Mouse (Mus musculus) brown adipose tissue, adult 24 weeks (tissue): ENCODE measurements around the gene Gm38392. TPM values are rescaled to one million over a fixed set of nuclear protein-coding genes. Genes with fewer than 3 reads are reported as not detected.

Experiments
- H3K27ac ChIP-seq: fragments of 200-500 bp; replicated peaks from 2 replicates; pipeline ENCODE4 v1.5.1; 2012; ENCODE audit warnings: low read depth, mild to moderate bottlenecking, low read length
- H3K4me1 ChIP-seq: fragments of 200-500 bp; 2 replicates; pipeline ENCODE4 v1.6.1; 2012; ENCODE audit warnings: low read length, mixed read lengths; ENCODE audit not compliant: control insufficient read depth, insufficient read depth, insufficient read length
- H3K4me3 ChIP-seq: fragments of 200-500 bp; 2 replicates; pipeline ENCODE4 v1.5.1; 2012; ENCODE audit warnings: low read depth, mild to moderate bottlenecking, low read length, moderate library complexity; ENCODE audit not compliant: insufficient read depth
- polyA plus RNA-seq: library from polyadenylated mRNA; stranded (reverse); fragments of >200 nt; gene quantifications from 2 replicates; pipeline ENCODE4 v1.2.4, GENCODE M21; 2012; ENCODE audit not compliant: missing spikeins, insufficient read depth, insufficient read length

Gm38392 gene
- polyA plus RNA-seq, 1 experiment = not detected

GRCm38 (mm10) chr3:88206500-88206899 is 80.5 kb downstream of the Gm38392 start:
- no peaks in the 10 kb centered on the region for H3K4me1 ChIP-seq

GRCm38 (mm10) chr3:88205563-88206491 is 81.2 kb downstream of the Gm38392 start:
- Histone ChIP-seq H3K27ac (no peak overlapping the region), H3K4me3 (no peak overlapping the region), H3K4me1 (0 out of 2 replicates have a peak, but pooled peaks cover 3% of the 10 kb centered on the region)

More at GRCm38 (mm10) chr3:88206500-88206899, 80.5 kb downstream of the Gm38392 start:
- no peak overlapping the region for H3K4me3 ChIP-seq
- no peak overlapping the region for H3K27ac ChIP-seq

- Histone ChIP-seq H3K27ac (no peak overlapping the region), H3K4me3 (no peak overlapping the region), H3K4me1 (peaks cover 4% of the 10 kb centered on the region; the same call in 1 of the 2 replicates)
Measured at GRCm38 (mm10) chr3:88205176-88205562, 81.8 kb downstream of the Gm38392 start.

- Histone ChIP-seq H3K4me3 (no peak overlapping the region), H3K27ac (no peak overlapping the region), H3K4me1 (peaks cover 4% of the 10 kb centered on the region; the same call in 1 of the 2 replicates)
Measured at GRCm38 (mm10) chr3:88204751-88205150, 82.3 kb downstream of the Gm38392 start.

- Histone ChIP-seq H3K27ac (no peak overlapping the region), H3K4me3 (no peak overlapping the region), H3K4me1 (peaks cover 4% of the 10 kb centered on the region; the same call in 1 of the 2 replicates)
Measured at GRCm38 (mm10) chr3:88203999-88204700, 82.9 kb downstream of the Gm38392 start.

GRCm38 (mm10) chr3:88203456-88203855 is 83.6 kb downstream of the Gm38392 start:
- Histone ChIP-seq H3K4me3 (no peak overlapping the region), H3K4me1 (peaks cover 4% of the 10 kb centered on the region; the same call in 1 of the 2 replicates), H3K27ac (no peak overlapping the region)

- H3K4me1 ChIP-seq = peaks cover 4% of the 10 kb centered on the region; the same call in 1 of the 2 replicates
- no peak overlapping the region for H3K4me3 ChIP-seq
- no peak overlapping the region for H3K27ac ChIP-seq
Measured at GRCm38 (mm10) chr3:88202986-88203385, 84.0 kb downstream of the Gm38392 start.

GRCm38 (mm10) chr3:88201640-88202039 is 85.4 kb downstream of the Gm38392 start:
- no peak overlapping the region for H3K27ac ChIP-seq
- no peak overlapping the region for H3K4me3 ChIP-seq

GRCm38 (mm10) chr3:88200972-88201330 is 86.1 kb downstream of the Gm38392 start:
- Histone ChIP-seq H3K4me1 (peaks cover 4% of the 10 kb centered on the region; the same call in 1 of the 2 replicates), H3K27ac (no peak overlapping the region), H3K4me3 (peak overlapping the region; percentile 36)

More at GRCm38 (mm10) chr3:88201640-88202039, 85.4 kb downstream of the Gm38392 start:
- H3K4me1 ChIP-seq = peaks cover 4% of the 10 kb centered on the region; the same call in 1 of the 2 replicates

- Histone ChIP-seq H3K4me3 (peak overlapping the region; percentile 36), H3K4me1 (peaks cover 4% of the 10 kb centered on the region; the same call in 1 of the 2 replicates), H3K27ac (no peak overlapping the region)
Measured at GRCm38 (mm10) chr3:88200161-88200971, 86.6 kb downstream of the Gm38392 start.

GRCm38 (mm10) chr3:88199541-88200110 is 87.4 kb downstream of the Gm38392 start:
- peaks cover 4% of the 10 kb centered on the region; the same call in 1 of the 2 replicates for H3K4me1 ChIP-seq
- no peak overlapping the region for H3K27ac ChIP-seq
- no peak overlapping the region for H3K4me3 ChIP-seq

GRCm38 (mm10) chr3:88198505-88199020 is 88.4 kb downstream of the Gm38392 start:
- Histone ChIP-seq H3K4me1 (peaks cover 4% of the 10 kb centered on the region; the same call in 1 of the 2 replicates), H3K27ac (no peak overlapping the region), H3K4me3 (no peak overlapping the region)

GRCm38 (mm10) chr3:88197741-88198504 is 89.1 kb downstream of the Gm38392 start:
- Histone ChIP-seq H3K27ac (no peak overlapping the region), H3K4me1 (peaks cover 4% of the 10 kb centered on the region; the same call in 1 of the 2 replicates), H3K4me3 (no peak overlapping the region)
